8 mouse cellular contexts compared by ENCODE assay signal in the genomic region with DNA sequence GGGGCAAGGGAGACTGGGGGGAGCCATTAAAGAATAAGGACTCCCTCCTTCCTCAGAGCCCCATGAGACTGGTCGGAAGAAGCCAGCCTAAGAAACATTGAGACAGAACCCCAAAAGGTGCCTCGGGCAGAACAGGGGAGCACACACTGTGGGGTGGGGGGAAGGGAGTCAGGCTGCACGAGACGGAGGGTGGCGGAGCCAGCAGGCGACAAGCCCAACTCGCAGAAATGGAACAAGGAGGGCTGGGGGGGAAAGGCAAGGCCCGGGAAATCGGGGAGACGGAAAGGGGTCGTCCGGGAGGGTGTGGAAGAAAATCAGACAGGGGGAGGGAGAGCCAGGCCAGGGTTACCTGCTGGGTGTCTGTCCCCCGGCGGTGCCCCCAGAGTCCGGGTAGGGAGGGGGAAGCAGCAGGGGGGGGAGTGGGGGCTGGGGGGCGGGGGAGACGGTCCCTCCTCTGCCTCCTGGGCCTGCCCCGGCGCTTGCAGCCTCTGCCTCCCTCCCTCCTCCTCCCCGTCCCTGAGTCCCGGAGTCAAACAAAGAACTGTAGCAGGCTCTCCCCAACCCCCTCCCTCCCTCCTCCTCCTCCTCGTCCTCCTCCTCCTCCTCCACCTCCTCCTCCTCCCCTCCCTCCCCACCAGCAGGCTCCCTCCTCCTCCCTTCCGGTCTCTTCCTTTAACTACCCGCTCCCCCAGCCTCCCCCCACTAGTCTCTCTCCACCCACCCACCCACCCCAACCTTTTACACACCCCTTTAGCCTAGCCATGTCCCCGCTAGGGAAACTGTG. TPM values are rescaled to one million over a fixed set of nuclear protein-coding genes. Genes with fewer than 3 reads are reported as not detected.
DNase-seq lines count a peak whose midpoint lies in the region; ATAC-seq and TF ChIP-seq lines count a peak whose summit lies in the region.

No protein-coding gene starts in this region.

- H3K9ac ChIP-seq in lung, postnatal 0 days (replicated peaks; ENCODE audit: low read depth) = peak overlapping the region; percentile 56
- peak overlapping the region; percentile 62 for H3K9ac ChIP-seq in stomach, embryonic 15.5 days

- DNase-seq in right cerebral cortex, postnatal 10 days (ENCODE audit: low spot score in 2 of 2) = peak; percentile 77 to 83
- no peak for DNase-seq in right cerebral cortex, adult 18-20 months
- peak; percentile 79 to 80 for DNase-seq in cerebellum, adult 2 months
- peak; percentile 80 for DNase-seq in gastrocnemius, postnatal 25 days
- peak; percentile 38 to 62 for DNase-seq in kidney, adult 8-10 months
- DNase-seq in lung, postnatal 0 days (ENCODE audit: low spot score) = peak; percentile 85
- no peak for DNase-seq in T-cell, adult 2 months (ENCODE audit: low spot score)

- peak overlapping the region; percentile 96 for H3K4me2 ChIP-seq in lung, postnatal 0 days (replicated peaks; ENCODE audit: low read depth, low read length)
- peak overlapping the region; percentile 96 for H3K4me2 ChIP-seq in stomach, embryonic 15.5 days

- no peaks in the 10 kb centered on the region for H3K36me3 ChIP-seq in lung, postnatal 0 days (ENCODE audit: insufficient read depth, low read length)
- no peaks in the 10 kb centered on the region for H3K36me3 ChIP-seq in stomach, embryonic 15.5 days

- no peak for TF ChIP-seq EP300 in lung, postnatal 0 days (IDR thresholded peaks at IDR 0.05)

- peaks cover 12% of the 10 kb centered on the region; the same call in 1 of the 2 replicates for H3K4me1 ChIP-seq in cerebellum, adult 2 months (ENCODE audit: control insufficient read depth, insufficient read depth, low read length)
- H3K4me1 ChIP-seq in lung, postnatal 0 days (ENCODE audit: insufficient read depth, low read depth, low read length) = peaks cover 32% of the 10 kb centered on the region
- peaks cover 67% of the 10 kb centered on the region for H3K4me1 ChIP-seq in stomach, embryonic 15.5 days

- H3K9me3 ChIP-seq in lung, postnatal 0 days (ENCODE audit: low read length) = no peaks in the 10 kb centered on the region
- no peaks in the 10 kb centered on the region for H3K9me3 ChIP-seq in stomach, embryonic 15.5 days

- TF ChIP-seq POLR2A in cerebellum, adult 2 months (IDR thresholded peaks at IDR 0.05; ENCODE audit: borderline replicate concordance, insufficient read depth, low read length) = peak; percentile 33; the same call in 1 of the 2 replicates

- ATAC-seq in lung, postnatal 0 days = no peak
- ATAC-seq in stomach, embryonic 15.5 days (ENCODE audit: insufficient read depth, low FRiP score, low read depth) = no peak

- H3K27ac ChIP-seq in cerebellum, adult 2 months (ENCODE audit: insufficient read depth, low read length) = peak overlapping the region; percentile 88
- peak overlapping the region; percentile 98 for H3K27ac ChIP-seq in lung, postnatal 0 days (ENCODE audit: low read length)
- peak overlapping the region; percentile 99 for H3K27ac ChIP-seq in stomach, embryonic 15.5 days

- peak overlapping the region; percentile 78 for H3K4me3 ChIP-seq in cerebellum, adult 2 months (replicated peaks; ENCODE audit: insufficient read depth, low read depth, low read length)
- H3K4me3 ChIP-seq in lung, postnatal 0 days (ENCODE audit: low read depth, low read length) = peak overlapping the region; percentile 51
- H3K4me3 ChIP-seq in stomach, embryonic 15.5 days (replicated peaks) = peak overlapping the region; percentile 68

- TF ChIP-seq CTCF in cerebellum, adult 2 months (IDR thresholded peaks at IDR 0.05; ENCODE audit: borderline replicate concordance, insufficient read depth, low read depth, low read length) = no peak
- no peak for TF ChIP-seq CTCF in lung, postnatal 0 days (IDR thresholded peaks at IDR 0.05)

- H3K27me3 ChIP-seq in cerebellum, adult 2 months (ENCODE audit: control insufficient read depth, insufficient read depth, low read length) = no peaks in the 10 kb centered on the region
- no peaks in the 10 kb centered on the region for H3K27me3 ChIP-seq in lung, postnatal 0 days (replicated peaks; ENCODE audit: insufficient read depth, low read length)
- 0 out of 2 replicates have a peak, but pooled peaks cover 2% of the 10 kb centered on the region for H3K27me3 ChIP-seq in stomach, embryonic 15.5 days (replicated peaks)

- WGBS in cerebellum, adult 2 months = under 1% methylated on average over 17 of the region's 25 CpGs
- WGBS in lung, postnatal 0 days = under 1% methylated on average over 11 of the region's 25 CpGs
- WGBS in stomach, embryonic 15.5 days = under 1% methylated on average over 17 of the region's 25 CpGs

RNA-seq across cellular contexts. Expression of a gene that starts 2.4 kb away (rescaled TPM):
- polyA plus RNA-seq in cerebellum, adult 2 months (2012; rRNA removed) = 14.0 and 16.5 TPM in 2 replicates
- total RNA-seq in gastrocnemius, postnatal 25 days (2021) = 10 to 100 TPM; 23.9 to 27.7 TPM
- polyA plus RNA-seq in lung, postnatal 0 days (2015; fragmentation: Nextera tagmentation; extraction: Ambion mirVana) = 29.4 and 34.9 TPM in 2 replicates
- 25.4 and 26.5 TPM in 2 replicates for polyA plus RNA-seq in stomach, embryonic 15.5 days (2015; fragmentation: Nextera tagmentation; extraction: Ambion mirVana)

RNA-seq across cellular contexts. Expression of a gene that starts 17.8 kb away (rescaled TPM):
- 5.7 and 6.0 TPM in 2 replicates for polyA plus RNA-seq in cerebellum, adult 2 months (2012; rRNA removed)
- 1 to 10 TPM; 6.1 to 7.0 TPM for total RNA-seq in gastrocnemius, postnatal 25 days (2021)
- 96.5 and 101 TPM in 2 replicates for polyA plus RNA-seq in lung, postnatal 0 days (2015; fragmentation: Nextera tagmentation; extraction: Ambion mirVana)
- polyA plus RNA-seq in stomach, embryonic 15.5 days (2015; fragmentation: Nextera tagmentation; extraction: Ambion mirVana) = 26.7 and 29.4 TPM in 2 replicates

RNA-seq across cellular contexts. Expression of a gene that starts 20.4 kb away (rescaled TPM):
- 40.2 and 41.9 TPM in 2 replicates for polyA plus RNA-seq in cerebellum, adult 2 months (2012; rRNA removed)
- 10 to 100 TPM; 26.5 to 26.9 TPM for total RNA-seq in gastrocnemius, postnatal 25 days (2021)
- polyA plus RNA-seq in lung, postnatal 0 days (2015; fragmentation: Nextera tagmentation; extraction: Ambion mirVana) = 16.3 and 16.5 TPM in 2 replicates
- polyA plus RNA-seq in stomach, embryonic 15.5 days (2015; fragmentation: Nextera tagmentation; extraction: Ambion mirVana) = 24.9 and 25.3 TPM in 2 replicates

RNA-seq across cellular contexts. Expression of a gene that starts 20.6 kb away (rescaled TPM):
- 193 and 200 TPM in 2 replicates for polyA plus RNA-seq in cerebellum, adult 2 months (2012; rRNA removed)
- 10 to 100 TPM; 60.4 to 65.0 TPM for total RNA-seq in gastrocnemius, postnatal 25 days (2021)
- 126 and 142 TPM in 2 replicates for polyA plus RNA-seq in lung, postnatal 0 days (2015; fragmentation: Nextera tagmentation; extraction: Ambion mirVana)
- 154 and 179 TPM in 2 replicates for polyA plus RNA-seq in stomach, embryonic 15.5 days (2015; fragmentation: Nextera tagmentation; extraction: Ambion mirVana)

RNA-seq across cellular contexts. Expression of a gene that starts 46.7 kb away (rescaled TPM):
- 111 and 115 TPM in 2 replicates for polyA plus RNA-seq in cerebellum, adult 2 months (2012; rRNA removed)
- 10 to 100 TPM; 12.0 to 13.9 TPM for total RNA-seq in gastrocnemius, postnatal 25 days (2021)
- 29.9 and 38.4 TPM in 2 replicates for polyA plus RNA-seq in lung, postnatal 0 days (2015; fragmentation: Nextera tagmentation; extraction: Ambion mirVana)
- polyA plus RNA-seq in stomach, embryonic 15.5 days (2015; fragmentation: Nextera tagmentation; extraction: Ambion mirVana) = 53.4 and 54.0 TPM in 2 replicates

Comparison
In these comparisons a context has a peak if more than half of its experiments do, and no peak if none do; other contexts are left out.
1. DNase-seq: peak in right cerebral cortex, postnatal 10 days (2 of 2), cerebellum, adult 2 months (2 of 2), gastrocnemius, postnatal 25 days (single experiment), kidney, adult 8-10 months (2 of 2) and lung, postnatal 0 days (single experiment); none in right cerebral cortex, adult 18-20 months (single experiment) and T-cell, adult 2 months (single experiment).
2. Peak in every context shown above with its lines, with median percentiles within 50 percentile points of each other: H3K27ac ChIP-seq and H3K4me3 ChIP-seq.